Mouse (Mus musculus): ENCODE data around the gene Tm4sf20. TPM values are rescaled to one million over a fixed set of nuclear protein-coding genes. Genes with fewer than 3 reads are reported as not detected.

Gene Tm4sf20
- polyA plus RNA-seq, 1 experiment from 2014 or later, result not detected

- Histone ChIP-seq H3K27ac (ENCODE audit: low read depth, low read length) (no peak overlapping the region), H3K4me3 (ENCODE audit: low read depth, low read length) (no peak overlapping the region), H3K9ac (replicated peaks; ENCODE audit: low read depth, low read length) (no peak overlapping the region), H3K4me2 (ENCODE audit: low read depth, low read length) (no peak overlapping the region), H3K9me3 (ENCODE audit: control insufficient read depth, low read length) (no peaks in the 10 kb centered on the region), H3K4me1 (ENCODE audit: control insufficient read depth, insufficient read depth, low read length) (no peaks in the 10 kb centered on the region), H3K27me3 (ENCODE audit: control insufficient read depth, insufficient read depth, low read length) (no peaks in the 10 kb centered on the region), H3K36me3 (ENCODE audit: control insufficient read depth, insufficient read depth, low read length) (no peaks in the 10 kb centered on the region)
- 82% methylated on average over 4 of the region's 4 CpGs for WGBS
- no peak for ATAC-seq (ENCODE audit: low read depth)
These were observed 1.6 kb downstream of the Tm4sf20 start for GRCm38 (mm10) chr1:82766641-82767040.

GRCm38 (mm10) chr1:82766227-82766626, 2.0 kb downstream of the Tm4sf20 start:
- no peak overlapping the region for H3K9ac ChIP-seq (replicated peaks; ENCODE audit: low read depth, low read length)
- H3K4me3 ChIP-seq (ENCODE audit: low read depth, low read length), result no peak overlapping the region
- WGBS, result 65% methylated on average over 1 of the region's 1 CpGs
- H3K36me3 ChIP-seq (ENCODE audit: control insufficient read depth, insufficient read depth, low read length), result no peaks in the 10 kb centered on the region
- H3K4me1 ChIP-seq (ENCODE audit: control insufficient read depth, insufficient read depth, low read length), result no peaks in the 10 kb centered on the region
- no peaks in the 10 kb centered on the region for H3K27me3 ChIP-seq (ENCODE audit: control insufficient read depth, insufficient read depth, low read length)
- no peak overlapping the region for H3K27ac ChIP-seq (ENCODE audit: low read depth, low read length)
- H3K9me3 ChIP-seq (ENCODE audit: control insufficient read depth, low read length), result no peaks in the 10 kb centered on the region
- ATAC-seq (ENCODE audit: low read depth), result no peak
- no peak overlapping the region for H3K4me2 ChIP-seq (ENCODE audit: low read depth, low read length)

GRCm38 (mm10) chr1:82762274-82762673, 6.0 kb downstream of the Tm4sf20 start:
- ATAC-seq (ENCODE audit: low read depth), result no peak
- Histone ChIP-seq H3K36me3 (ENCODE audit: control insufficient read depth, insufficient read depth, low read length) (no peaks in the 10 kb centered on the region), H3K27ac (ENCODE audit: low read depth, low read length) (no peak overlapping the region), H3K4me2 (ENCODE audit: low read depth, low read length) (no peak overlapping the region), H3K9me3 (ENCODE audit: control insufficient read depth, low read length) (no peaks in the 10 kb centered on the region), H3K4me1 (ENCODE audit: control insufficient read depth, insufficient read depth, low read length) (no peaks in the 10 kb centered on the region), H3K27me3 (ENCODE audit: control insufficient read depth, insufficient read depth, low read length) (no peaks in the 10 kb centered on the region), H3K9ac (replicated peaks; ENCODE audit: low read depth, low read length) (no peak overlapping the region), H3K4me3 (ENCODE audit: low read depth, low read length) (no peak overlapping the region)
- 80% methylated on average over 1 of the region's 1 CpGs for WGBS

- Histone ChIP-seq H3K9me3 (ENCODE audit: control insufficient read depth, low read length) (no peaks in the 10 kb centered on the region), H3K4me1 (ENCODE audit: control insufficient read depth, insufficient read depth, low read length) (no peaks in the 10 kb centered on the region)
These were observed 6.6 kb downstream of the Tm4sf20 start for GRCm38 (mm10) chr1:82761454-82762169.

GRCm38 (mm10) chr1:82759520-82759919, 8.7 kb downstream of the Tm4sf20 start:
- ATAC-seq (ENCODE audit: low read depth), result no peak
- Histone ChIP-seq H3K27ac (ENCODE audit: low read depth, low read length) (no peak overlapping the region), H3K4me2 (ENCODE audit: low read depth, low read length) (no peak overlapping the region), H3K4me1 (ENCODE audit: control insufficient read depth, insufficient read depth, low read length) (no peaks in the 10 kb centered on the region), H3K36me3 (ENCODE audit: control insufficient read depth, insufficient read depth, low read length) (peaks cover 12% of the 10 kb centered on the region; the same call in 1 of the 2 replicates), H3K27me3 (ENCODE audit: control insufficient read depth, insufficient read depth, low read length) (no peaks in the 10 kb centered on the region), H3K4me3 (ENCODE audit: low read depth, low read length) (no peak overlapping the region), H3K9ac (replicated peaks; ENCODE audit: low read depth, low read length) (no peak overlapping the region), H3K9me3 (ENCODE audit: control insufficient read depth, low read length) (no peaks in the 10 kb centered on the region)
- 92% methylated on average over 1 of the region's 1 CpGs for WGBS

More at GRCm38 (mm10) chr1:82761454-82762169, 6.6 kb downstream of the Tm4sf20 start:
- no peak overlapping the region for H3K4me2 ChIP-seq (ENCODE audit: low read depth, low read length)
- no peaks in the 10 kb centered on the region for H3K27me3 ChIP-seq (ENCODE audit: control insufficient read depth, insufficient read depth, low read length)
- H3K36me3 ChIP-seq (ENCODE audit: control insufficient read depth, insufficient read depth, low read length), result no peaks in the 10 kb centered on the region
- 93% methylated on average over 8 of the region's 8 CpGs for WGBS
- H3K9ac ChIP-seq (replicated peaks; ENCODE audit: low read depth, low read length), result no peak overlapping the region
- ATAC-seq (ENCODE audit: low read depth), result no peak
- H3K4me3 ChIP-seq (ENCODE audit: low read depth, low read length), result no peak overlapping the region
- H3K27ac ChIP-seq (ENCODE audit: low read depth, low read length), result no peak overlapping the region

GRCm38 (mm10) chr1:82747714-82748452, 20.4 kb downstream of the Tm4sf20 start:
- no peak overlapping the region for H3K27ac ChIP-seq (ENCODE audit: low read depth, low read length)
- H3K36me3 ChIP-seq (ENCODE audit: control insufficient read depth, insufficient read depth, low read length), result peaks cover 16% of the 10 kb centered on the region; the same call in 1 of the 2 replicates
- no peak overlapping the region for H3K9ac ChIP-seq (replicated peaks; ENCODE audit: low read depth, low read length)
- no peaks in the 10 kb centered on the region for H3K4me1 ChIP-seq (ENCODE audit: control insufficient read depth, insufficient read depth, low read length)
- H3K27me3 ChIP-seq (ENCODE audit: control insufficient read depth, insufficient read depth, low read length), result no peaks in the 10 kb centered on the region
- ATAC-seq (ENCODE audit: low read depth), result no peak
- H3K9me3 ChIP-seq (ENCODE audit: control insufficient read depth, low read length), result no peaks in the 10 kb centered on the region
- H3K4me3 ChIP-seq (ENCODE audit: low read depth, low read length), result no peak overlapping the region
- H3K4me2 ChIP-seq (ENCODE audit: low read depth, low read length), result no peak overlapping the region
- 87% methylated on average over 2 of the region's 2 CpGs for WGBS

GRCm38 (mm10) chr1:82746408-82746807, 21.9 kb downstream of the Tm4sf20 start:
- Histone ChIP-seq H3K4me3 (ENCODE audit: low read depth, low read length) (no peak overlapping the region), H3K27me3 (ENCODE audit: control insufficient read depth, insufficient read depth, low read length) (no peaks in the 10 kb centered on the region)

GRCm38 (mm10) chr1:82743962-82744361, 24.3 kb downstream of the Tm4sf20 start:
- Histone ChIP-seq H3K4me3 (ENCODE audit: low read depth, low read length) (no peak overlapping the region), H3K27me3 (ENCODE audit: control insufficient read depth, insufficient read depth, low read length) (no peaks in the 10 kb centered on the region), H3K36me3 (ENCODE audit: control insufficient read depth, insufficient read depth, low read length) (no peaks in the 10 kb centered on the region; the same call in 1 of the 2 replicates), H3K9me3 (ENCODE audit: control insufficient read depth, low read length) (no peaks in the 10 kb centered on the region), H3K27ac (ENCODE audit: low read depth, low read length) (no peak overlapping the region), H3K9ac (replicated peaks; ENCODE audit: low read depth, low read length) (no peak overlapping the region), H3K4me1 (ENCODE audit: control insufficient read depth, insufficient read depth, low read length) (no peaks in the 10 kb centered on the region), H3K4me2 (ENCODE audit: low read depth, low read length) (no peak overlapping the region)
- ATAC-seq (ENCODE audit: low read depth), result no peak
- 86% methylated on average over 3 of the region's 3 CpGs for WGBS

More at GRCm38 (mm10) chr1:82746408-82746807, 21.9 kb downstream of the Tm4sf20 start:
- Histone ChIP-seq H3K4me1 (ENCODE audit: control insufficient read depth, insufficient read depth, low read length) (no peaks in the 10 kb centered on the region), H3K4me2 (ENCODE audit: low read depth, low read length) (no peak overlapping the region), H3K27ac (ENCODE audit: low read depth, low read length) (no peak overlapping the region), H3K36me3 (ENCODE audit: control insufficient read depth, insufficient read depth, low read length) (peaks cover 4% of the 10 kb centered on the region; the same call in 1 of the 2 replicates), H3K9me3 (ENCODE audit: control insufficient read depth, low read length) (no peaks in the 10 kb centered on the region), H3K9ac (replicated peaks; ENCODE audit: low read depth, low read length) (no peak overlapping the region)
- ATAC-seq (ENCODE audit: low read depth), result peak; percentile 56; the same call in 1 of the 2 replicates
- 81% methylated on average over 4 of the region's 4 CpGs for WGBS

GRCm38 (mm10) chr1:82741539-82741938, 26.7 kb downstream of the Tm4sf20 start:
- H3K4me1 ChIP-seq (ENCODE audit: control insufficient read depth, insufficient read depth, low read length), result no peaks in the 10 kb centered on the region
- no peaks in the 10 kb centered on the region for H3K9me3 ChIP-seq (ENCODE audit: control insufficient read depth, low read length)
- 92% methylated on average over 7 of the region's 7 CpGs for WGBS
- ATAC-seq (ENCODE audit: low read depth), result no peak
- H3K4me2 ChIP-seq (ENCODE audit: low read depth, low read length), result no peak overlapping the region
- H3K9ac ChIP-seq (replicated peaks; ENCODE audit: low read depth, low read length), result no peak overlapping the region
- no peak overlapping the region for H3K4me3 ChIP-seq (ENCODE audit: low read depth, low read length)
- no peaks in the 10 kb centered on the region for H3K27me3 ChIP-seq (ENCODE audit: control insufficient read depth, insufficient read depth, low read length)
- H3K36me3 ChIP-seq (ENCODE audit: control insufficient read depth, insufficient read depth, low read length), result peaks cover 10% of the 10 kb centered on the region; the same call in 1 of the 2 replicates
- no peak overlapping the region for H3K27ac ChIP-seq (ENCODE audit: low read depth, low read length)

Data from neural tube, embryonic 14.5 days (tissue).